ENCODE assay signal across 19 mouse cellular contexts in genomic region chr12:116552306-116552705, GRCm38 (mm10).
A peak's percentile ranks its signal among the peaks of the same experiment; 100 is the strongest.
DNase-seq lines count a peak whose midpoint lies in the region; TF ChIP-seq lines count a peak whose summit lies in the region.
"Had no signal": no experiment of that assay in that cellular context is flagged by ENCODE, and none has a peak within 500 bp of the region (broad histone marks: within the 10 kb centered on the region; RNA-seq: fewer than 3 reads in every experiment).

No protein-coding gene starts in this region.

- DNase-seq in heart, adult 8-10 months (ENCODE audit: low spot score), result peak; percentile 32
- no peak for DNase-seq in heart, postnatal 25 days (ENCODE audit: low spot score)
- no peak for DNase-seq in layer of hippocampus, adult 2 months (ENCODE audit: low spot score in 2 of 2)
- DNase-seq in layer of hippocampus, postnatal 10 days (ENCODE audit: low spot score in 2 of 2), result no peak
- peak; percentile 44 to 46 for DNase-seq in heart, postnatal 10 days
- DNase-seq in heart, postnatal 36 days, result peak; percentile 9 to 19
- no peak for DNase-seq in urinary bladder, postnatal 36 days (ENCODE audit: low spot score in 2 of 2)
- no peak for DNase-seq in left cerebral cortex, postnatal 4 days
- DNase-seq: adrenal gland, adult 2 months; adrenal gland, postnatal 25 days; cerebellum, adult 18-20 months; cerebellum, adult 9-11 months; cerebellum, postnatal 36 days; forebrain, postnatal 0 days; gastrocnemius, postnatal 14 days had no signal

- no peak for TF ChIP-seq CTCF in layer of hippocampus, adult 2 months (conservative IDR thresholded peaks at IDR 0.05)

- no peak overlapping the region for H3K4me3 ChIP-seq in layer of hippocampus, adult 2 months
- H3K4me3 ChIP-seq: embryonic facial prominence, embryonic 10.5 days; forebrain, embryonic 13.5 days; heart, embryonic 15.5 days; hindbrain, embryonic 10.5 days had no signal

- peak overlapping the region; percentile 63; the same call in 1 of the 2 replicates for H3K27ac ChIP-seq in layer of hippocampus, adult 2 months
- H3K27ac ChIP-seq: embryonic facial prominence, embryonic 10.5 days; forebrain, embryonic 13.5 days; heart, embryonic 15.5 days; hindbrain, embryonic 10.5 days had no signal

- intact Hi-C loops in heart, postnatal 25 days (cut with DNase I), result no loop called here
- intact Hi-C loops in heart, postnatal 10 days (cut with DNase I), result no loop called here
- intact Hi-C loops in heart, postnatal 36 days (cut with DNase I), result no loop called here
- intact Hi-C loops in left cerebral cortex, postnatal 4 days (cut with DNase I), result no loop called here

Comparison
In these comparisons a context has a peak if more than half of its experiments do, and no peak if none do; other contexts are left out.
1. DNase-seq: peak in heart, adult 8-10 months (single experiment), heart, postnatal 10 days (2 of 2) and heart, postnatal 36 days (2 of 2); none in heart, postnatal 25 days (single experiment), layer of hippocampus, adult 2 months (0 of 2), layer of hippocampus, postnatal 10 days (0 of 2), urinary bladder, postnatal 36 days (0 of 2) and left cerebral cortex, postnatal 4 days (single experiment).